Mouse (Mus musculus) myocyte (in vitro differentiated cells): Measurements from ENCODE around the gene Runx2.

Experiments used
- MYOD1 ChIP-seq, 3 experiments: IDR thresholded peaks; one replicate each; pipeline ENCODE4 v1.6.1; 2011; ENCODE audit warnings: control low read depth in 2 of 3, low read depth in 2 of 3, mild to moderate bottlenecking in 2 of 3, moderate library complexity in 1 of 3; ENCODE audit not compliant: insufficient read length in 2 of 3, control insufficient read depth in 1 of 3
- MYOG ChIP-seq, 3 experiments: IDR thresholded peaks; one replicate each; pipeline ENCODE4 v1.6.1; 2011; ENCODE audit warnings: control low read depth in 2 of 3, low read depth in 2 of 3, mild to moderate bottlenecking in 2 of 3; ENCODE audit not compliant: insufficient read length in 2 of 3, control insufficient read depth in 1 of 3, insufficient read depth in 1 of 3
- POLR2A ChIP-seq: IDR thresholded peaks from one replicate; pipeline ENCODE4 v1.6.1; 2011; ENCODE audit warnings: low read depth, mild to moderate bottlenecking, control low read depth, moderate library complexity; ENCODE audit not compliant: insufficient read length
- REST ChIP-seq: IDR thresholded peaks from one replicate; pipeline ENCODE4 v1.6.1; 2011; ENCODE audit warnings: mild to moderate bottlenecking, control low read depth, moderate library complexity; ENCODE audit not compliant: insufficient read depth, insufficient read length
- TCF12 ChIP-seq: IDR thresholded peaks from one replicate; pipeline ENCODE4 v1.6.1; 2011; ENCODE audit warnings: mild to moderate bottlenecking, control low read depth; ENCODE audit not compliant: poor library complexity, insufficient read depth, severe bottlenecking
- USF1 ChIP-seq: IDR thresholded peaks from one replicate; pipeline ENCODE4 v1.6.1; 2011; ENCODE audit warnings: low read depth, mild to moderate bottlenecking, control low read depth, moderate library complexity

GRCm38 (mm10) chr17:44827124-44827523, 12.5 kb upstream of the Runx2 start:
- no peak for TF ChIP-seq TCF12
- TF ChIP-seq REST: no peak
- TF ChIP-seq POLR2A: no peak
- TF ChIP-seq MYOG (IDR thresholded peaks at IDR 0.05; ENCODE audit: control insufficient read depth in 1 of 3, insufficient read depth in 1 of 3, insufficient read length in 2 of 3, low read depth in 2 of 3): no peak
- no peak for TF ChIP-seq MYOD1 (IDR thresholded peaks at IDR 0.05; ENCODE audit: control insufficient read depth in 1 of 3, insufficient read length in 2 of 3, low read depth in 2 of 3)
- no peak for TF ChIP-seq USF1
